Mouse (Mus musculus) heart, adult 2 months (tissue): Measurements from ENCODE around the gene Gm45234. TPM values are rescaled to one million over a fixed set of nuclear protein-coding genes. Genes with fewer than 3 reads are reported as not detected.

Experiments used
- DNase-seq, 2 experiments: peaks; one replicate each; pipeline ENCODE4 v3.0.0; 2021
- H3K27ac ChIP-seq: fragments of 200-600 bp; 2 replicates; pipeline ENCODE4 v1.8.1; 2022
- H3K27me3 ChIP-seq: fragments of 200-500 bp; 2 replicates; pipeline ENCODE4 v1.6.1; 2012; ENCODE audit warnings: mild to moderate bottlenecking, low read length, inconsistent platforms, mixed read lengths; ENCODE audit not compliant: control insufficient read depth, insufficient read depth
- H3K36me3 ChIP-seq: fragments of 200-500 bp; 2 replicates; pipeline ENCODE4 v1.6.1; 2012; ENCODE audit warnings: low read length, inconsistent platforms; ENCODE audit not compliant: control insufficient read depth, insufficient read depth
- H3K4me1 ChIP-seq: fragments of 200-500 bp; 2 replicates; pipeline ENCODE4 v1.6.1; 2011; ENCODE audit warnings: low read length; ENCODE audit not compliant: control insufficient read depth, insufficient read depth
- H3K4me3 ChIP-seq: fragments of 200-600 bp; 2 replicates; pipeline ENCODE4 v1.8.1; 2022
- H3K79me2 ChIP-seq: fragments of 200-500 bp; replicated peaks from 2 replicates; pipeline ENCODE4 v1.6.1; 2012; ENCODE audit warnings: mild to moderate bottlenecking, inconsistent platforms, low read length, moderate library complexity, mixed read lengths; ENCODE audit not compliant: control insufficient read depth, insufficient read depth
- H3K9ac ChIP-seq: fragments of 200-500 bp; 2 replicates; pipeline ENCODE4 v1.6.1; 2012; ENCODE audit warnings: low read depth, mild to moderate bottlenecking, control low read depth, inconsistent platforms, low read length, mixed read lengths
- CTCF ChIP-seq: fragments of 200-600 bp; IDR thresholded peaks from 2 replicates; pipeline ENCODE4 v1.8.1; 2022; ENCODE audit warnings: antibody characterized with exemption, mild to moderate bottlenecking, moderate library complexity
- EP300 ChIP-seq: fragments of 200-500 bp; IDR thresholded peaks from 2 replicates; pipeline ENCODE4 v1.6.1; 2011; ENCODE audit warnings: low read depth, low read length, control low read depth; ENCODE audit not compliant: insufficient read depth
- POLR2A ChIP-seq: fragments of 200-500 bp; IDR thresholded peaks from 2 replicates; pipeline ENCODE4 v1.6.1; 2011; ENCODE audit warnings: mild to moderate bottlenecking, low read depth, low read length, control low read depth; ENCODE audit not compliant: insufficient read depth
- WGBS: fragments of 180-500 bp; shearing (Covaris S2); methylation state at CpG from one replicate; pipeline ENCODE4 v1.1.7; 2018; 5-methylcytosine and 5-hydroxymethylcytosine counted together
- intact Hi-C: fragments of 180-260 bp; cut with DNase I; formaldehyde crosslinking; loops from one replicate; pipeline ENCODE4 v1.15.1; 2025
- polyA plus RNA-seq: library from polyadenylated mRNA; depleted of rRNA; stranded (reverse); fragments of >200 nt; gene quantifications from 2 replicates; pipeline ENCODE4 v1.2.3, GENCODE M21; 2012
- total RNA-seq, 2 experiments: library from RNA; stranded (reverse); gene quantifications; 2 replicates each; pipeline ENCODE4 v1.2.3; 2021

The Gm45234 gene
- total and polyA plus RNA-seq, 3 experiments: 1.9 TPM; not detected in 2

- WGBS: 51% methylated on average over 5 of the region's 5 CpGs
- intact Hi-C loops: no loop called here
- Histone ChIP-seq H3K79me2 (no peaks in the 10 kb centered on the region; the same call in 1 of the 2 replicates), H3K4me1 (peaks cover 2% of the 10 kb centered on the region; the same call in 1 of the 2 replicates), H3K9ac (no peak overlapping the region), H3K36me3 (peaks cover 2% of the 10 kb centered on the region), H3K4me3 (no peak overlapping the region), H3K27me3 (no peaks in the 10 kb centered on the region), H3K27ac (no peak overlapping the region; the same call in 1 of the 2 replicates)
- no peak for DNase-seq
- TF ChIP-seq POLR2A: no peak
- no peak for TF ChIP-seq CTCF
- TF ChIP-seq EP300: no peak
Observed at GRCm38 (mm10) chr6:124706061-124706627, 49.7 kb downstream of the Gm45234 start.

- H3K36me3 ChIP-seq: peaks cover 2% of the 10 kb centered on the region
- TF ChIP-seq EP300 (no peak), CTCF (no peak), POLR2A (no peak)
- intact Hi-C loops: loop anchor here (5.0 kb wide), 1 partner anchor 103 kb away; the partner anchor contains the start of gene Spsb2
- no peak for DNase-seq
- no peaks in the 10 kb centered on the region; the same call in 1 of the 2 replicates for H3K79me2 ChIP-seq
- no peak overlapping the region for H3K9ac ChIP-seq
- no peak overlapping the region for H3K27ac ChIP-seq
- no peaks in the 10 kb centered on the region for H3K27me3 ChIP-seq
- peaks cover 6% of the 10 kb centered on the region; the same call in 1 of the 2 replicates for H3K4me1 ChIP-seq
- 97% methylated on average over 2 of the region's 2 CpGs for WGBS
- no peak overlapping the region for H3K4me3 ChIP-seq
Observed at GRCm38 (mm10) chr6:124704417-124704816, 51.4 kb downstream of the Gm45234 start.

- peaks cover 2% of the 10 kb centered on the region for H3K36me3 ChIP-seq
Observed at GRCm38 (mm10) chr6:124703789-124704188, 52.0 kb downstream of the Gm45234 start.

DNA sequence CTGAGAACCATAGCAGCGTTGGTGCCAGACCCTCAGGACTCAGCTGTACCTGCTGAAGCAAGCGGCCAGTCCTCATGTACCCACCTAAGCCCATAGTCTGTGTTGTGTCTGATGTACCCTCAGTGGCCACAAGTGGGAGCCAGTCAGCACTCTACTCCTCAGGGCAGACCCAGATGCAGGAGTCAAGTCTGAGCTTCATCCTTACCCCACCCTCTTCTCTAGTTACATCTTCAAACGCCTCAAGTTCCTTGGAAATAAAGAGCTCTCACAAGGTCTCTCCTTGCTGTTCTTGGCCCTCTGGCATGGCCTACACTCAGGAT, 53.1 kb downstream of the Gm45234 start:
- intact Hi-C loops: loop anchor here (2.0 to 5.0 kb wide), 2 partner anchors 56 to 105 kb away; partner anchors contain the start of gene Spsb2
- no peaks in the 10 kb centered on the region for H3K27me3 ChIP-seq
- 56% methylated on average over 3 of the region's 3 CpGs for WGBS
- H3K36me3 ChIP-seq: peaks cover 2% of the 10 kb centered on the region
- DNase-seq: peak; percentile 70 to 76
- H3K4me3 ChIP-seq: no peak overlapping the region
- H3K79me2 ChIP-seq: no peaks in the 10 kb centered on the region
- H3K9ac ChIP-seq: no peak overlapping the region
- peaks cover 6% of the 10 kb centered on the region; the same call in 1 of the 2 replicates for H3K4me1 ChIP-seq
- no peak overlapping the region for H3K27ac ChIP-seq
- TF ChIP-seq POLR2A: no peak
- TF ChIP-seq CTCF: peak; percentile 86
- TF ChIP-seq EP300: 0 out of 2 replicates have a peak, but pooled peaks have one; percentile 36

More at GRCm38 (mm10) chr6:124703789-124704188, 52.0 kb downstream of the Gm45234 start:
- no peaks in the 10 kb centered on the region; the same call in 1 of the 2 replicates for H3K79me2 ChIP-seq
- no peak for DNase-seq
- TF ChIP-seq CTCF (no peak), EP300 (no peak), POLR2A (no peak)
- intact Hi-C loops: loop anchor here (2.0 to 5.0 kb wide), 2 partner anchors 55 to 104 kb away; partner anchors contain the start of gene Spsb2
- 45% methylated on average over 7 of the region's 7 CpGs for WGBS
- H3K9ac ChIP-seq: no peak overlapping the region
- H3K4me1 ChIP-seq: peaks cover 6% of the 10 kb centered on the region; the same call in 1 of the 2 replicates
- no peaks in the 10 kb centered on the region for H3K27me3 ChIP-seq
- H3K4me3 ChIP-seq: no peak overlapping the region
- H3K27ac ChIP-seq: no peak overlapping the region

- peaks cover 6% of the 10 kb centered on the region; the same call in 1 of the 2 replicates for H3K4me1 ChIP-seq
- H3K27me3 ChIP-seq: no peaks in the 10 kb centered on the region
- H3K4me3 ChIP-seq: no peak overlapping the region
- H3K36me3 ChIP-seq: peaks cover 2% of the 10 kb centered on the region
- H3K9ac ChIP-seq: no peak overlapping the region
- TF ChIP-seq POLR2A (no peak), EP300 (no peak), CTCF (no peak)
- no peaks in the 10 kb centered on the region for H3K79me2 ChIP-seq
- intact Hi-C loops: loop anchor here (2.0 to 5.0 kb wide), 2 partner anchors 57 to 105 kb away; partner anchors contain the start of gene Spsb2
- 88% methylated on average over 17 of the region's 17 CpGs for WGBS
- DNase-seq: no peak
- no peak overlapping the region for H3K27ac ChIP-seq
Observed at GRCm38 (mm10) chr6:124702102-124702783, 53.6 kb downstream of the Gm45234 start.
